Mouse (Mus musculus): ENCODE measurements at regions not wholly inside any gene's neighbourhood (a gene's known extent, or its start where the extent isn't known, plus 50 kb on each side); places are given as distances from the start of the nearest gene placed in this dataset.

GRCm38 (mm10) chr9:101641524-101641923 is 220.1 kb upstream of the 9630041A04Rik start:
- Histone ChIP-seq H3K9me3 (ENCODE audit: control insufficient read depth, low read length) (no peaks in the 10 kb centered on the region), H3K4me3 (ENCODE audit: low read depth, low read length) (no peak overlapping the region), H3K9ac (ENCODE audit: low read length) (no peak overlapping the region), H3K27ac (replicated peaks) (peak overlapping the region; percentile 61; the same call in 1 of the 2 replicates), H3K36me3 (ENCODE audit: control insufficient read depth, insufficient read depth, low read length) (no peaks in the 10 kb centered on the region), H3K4me2 (replicated peaks; ENCODE audit: low read depth) (no peak overlapping the region), H3K4me1 (replicated peaks; ENCODE audit: control insufficient read depth, insufficient read depth) (no peaks in the 10 kb centered on the region), H3K27me3 (ENCODE audit: control insufficient read depth, insufficient read depth, low read length) (no peaks in the 10 kb centered on the region)
- 5% methylated on average over 3 of the region's 3 CpGs for WGBS
- no peak for DNase-seq (ENCODE audit: low spot score)
- peak; percentile 65; the same call in 1 of the 2 replicates for ATAC-seq (ENCODE audit: low FRiP score, low TSS enrichment)
- TF ChIP-seq EP300 (optimal IDR thresholded peaks at IDR 0.05) (peak; percentile 38), CTCF (IDR thresholded peaks at IDR 0.05; ENCODE audit: low read depth) (no peak)

GRCm38 (mm10) chr9:101640598-101640997 is 221.0 kb upstream of the 9630041A04Rik start:
- Histone ChIP-seq H3K4me3 (ENCODE audit: low read depth, low read length) (no peak overlapping the region), H3K4me2 (replicated peaks; ENCODE audit: low read depth) (no peak overlapping the region), H3K4me1 (replicated peaks; ENCODE audit: control insufficient read depth, insufficient read depth) (no peaks in the 10 kb centered on the region), H3K9ac (ENCODE audit: low read length) (no peak overlapping the region), H3K9me3 (ENCODE audit: control insufficient read depth, low read length) (no peaks in the 10 kb centered on the region), H3K36me3 (ENCODE audit: control insufficient read depth, insufficient read depth, low read length) (no peaks in the 10 kb centered on the region), H3K27me3 (ENCODE audit: control insufficient read depth, insufficient read depth, low read length) (no peaks in the 10 kb centered on the region), H3K27ac (replicated peaks) (no peak overlapping the region)
- DNase-seq (ENCODE audit: low spot score) (no peak), ATAC-seq (ENCODE audit: low FRiP score, low TSS enrichment) (no peak)
- TF ChIP-seq CTCF (IDR thresholded peaks at IDR 0.05; ENCODE audit: low read depth) (no peak), EP300 (optimal IDR thresholded peaks at IDR 0.05) (no peak)

- no peaks in the 10 kb centered on the region for H3K36me3 ChIP-seq (ENCODE audit: control insufficient read depth, insufficient read depth, low read length)
- no peak overlapping the region for H3K9ac ChIP-seq (ENCODE audit: low read length)
- TF ChIP-seq CTCF (IDR thresholded peaks at IDR 0.05; ENCODE audit: low read depth): no peak
- no peak for TF ChIP-seq EP300 (optimal IDR thresholded peaks at IDR 0.05)
- no peaks in the 10 kb centered on the region for H3K4me1 ChIP-seq (replicated peaks; ENCODE audit: control insufficient read depth, insufficient read depth)
- H3K9me3 ChIP-seq (ENCODE audit: control insufficient read depth, low read length): no peaks in the 10 kb centered on the region
- 74% methylated on average over 2 of the region's 2 CpGs for WGBS
- H3K27me3 ChIP-seq (ENCODE audit: control insufficient read depth, insufficient read depth, low read length): no peaks in the 10 kb centered on the region
- H3K4me3 ChIP-seq (ENCODE audit: low read depth, low read length): no peak overlapping the region
- H3K27ac ChIP-seq (replicated peaks): no peak overlapping the region
- DNase-seq (ENCODE audit: low spot score) (no peak), ATAC-seq (ENCODE audit: low FRiP score, low TSS enrichment) (no peak)
- H3K4me2 ChIP-seq (replicated peaks; ENCODE audit: low read depth): no peak overlapping the region
Observed at GRCm38 (mm10) chr9:101616261-101616660, 245.4 kb upstream of the 9630041A04Rik start.

DNA sequence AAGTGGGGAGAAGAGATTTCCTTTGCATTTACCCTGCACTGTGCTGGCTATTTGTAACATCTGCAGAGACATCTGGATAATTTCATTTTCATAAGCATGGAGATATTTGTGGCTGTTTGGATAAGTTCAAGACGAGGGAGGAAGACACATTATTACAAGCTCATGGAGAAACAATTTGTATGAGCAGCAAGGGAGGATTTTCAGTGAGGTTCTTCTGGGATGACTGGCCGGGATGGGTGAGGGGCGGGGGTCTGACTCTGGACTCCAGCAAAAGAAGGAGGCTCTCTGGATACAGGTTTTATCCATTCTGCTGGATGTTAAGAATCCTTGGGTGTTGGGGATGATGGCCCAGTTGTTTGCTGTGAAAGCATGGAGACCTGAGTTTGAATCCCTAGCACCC is 246.5 kb upstream of the 9630041A04Rik start:
- H3K4me3 ChIP-seq (ENCODE audit: low read depth, low read length): no peak overlapping the region
- no peaks in the 10 kb centered on the region for H3K36me3 ChIP-seq (ENCODE audit: control insufficient read depth, insufficient read depth, low read length)
- DNase-seq (ENCODE audit: low spot score): no peak
- H3K9ac ChIP-seq (ENCODE audit: low read length): no peak overlapping the region
- no peak for ATAC-seq (ENCODE audit: low FRiP score, low TSS enrichment)
- H3K4me1 ChIP-seq (replicated peaks; ENCODE audit: control insufficient read depth, insufficient read depth): no peaks in the 10 kb centered on the region
- WGBS: 58% methylated on average over 3 of the region's 3 CpGs
- no peak overlapping the region for H3K4me2 ChIP-seq (replicated peaks; ENCODE audit: low read depth)
- TF ChIP-seq CTCF (IDR thresholded peaks at IDR 0.05; ENCODE audit: low read depth) (no peak), EP300 (optimal IDR thresholded peaks at IDR 0.05) (no peak)
- H3K27me3 ChIP-seq (ENCODE audit: control insufficient read depth, insufficient read depth, low read length): no peaks in the 10 kb centered on the region
- H3K27ac ChIP-seq (replicated peaks): no peak overlapping the region
- no peaks in the 10 kb centered on the region for H3K9me3 ChIP-seq (ENCODE audit: control insufficient read depth, low read length)

DNA sequence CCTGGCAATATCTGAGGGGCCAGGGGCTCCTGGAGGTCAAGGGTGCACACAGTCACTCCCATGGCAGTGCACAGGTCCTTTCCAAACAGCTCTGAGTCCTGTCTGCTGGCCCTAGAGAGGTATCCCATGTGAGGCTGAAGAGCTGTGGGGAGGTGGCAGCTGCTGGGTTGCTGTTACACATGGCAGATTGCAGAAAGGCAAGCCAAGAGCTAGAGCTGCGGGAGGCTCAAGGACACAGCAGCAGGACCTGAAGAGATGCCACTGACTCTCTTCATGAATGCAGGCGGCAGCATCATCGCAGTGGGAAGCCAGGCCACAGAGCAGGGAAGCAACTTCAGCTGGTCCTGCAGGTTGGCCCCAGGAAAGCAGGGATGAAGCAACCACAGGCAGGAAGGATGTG is 247.7 kb upstream of the 9630041A04Rik start:
- no peak overlapping the region for H3K27ac ChIP-seq (replicated peaks)
- no peaks in the 10 kb centered on the region for H3K27me3 ChIP-seq (ENCODE audit: control insufficient read depth, insufficient read depth, low read length)
- no peaks in the 10 kb centered on the region for H3K9me3 ChIP-seq (ENCODE audit: control insufficient read depth, low read length)
- no peak overlapping the region for H3K9ac ChIP-seq (ENCODE audit: low read length)
- H3K4me2 ChIP-seq (replicated peaks; ENCODE audit: low read depth): no peak overlapping the region
- H3K4me3 ChIP-seq (ENCODE audit: low read depth, low read length): no peak overlapping the region
- ATAC-seq (ENCODE audit: low FRiP score, low TSS enrichment): no peak
- H3K4me1 ChIP-seq (replicated peaks; ENCODE audit: control insufficient read depth, insufficient read depth): no peaks in the 10 kb centered on the region
- no peak for DNase-seq (ENCODE audit: low spot score)
- no peaks in the 10 kb centered on the region for H3K36me3 ChIP-seq (ENCODE audit: control insufficient read depth, insufficient read depth, low read length)
- WGBS: 88% methylated on average over 3 of the region's 3 CpGs
- TF ChIP-seq EP300 (optimal IDR thresholded peaks at IDR 0.05) (no peak), CTCF (IDR thresholded peaks at IDR 0.05; ENCODE audit: low read depth) (no peak)

GRCm38 (mm10) chr9:101613471-101613870 is 248.2 kb upstream of the 9630041A04Rik start:
- TF ChIP-seq CTCF (IDR thresholded peaks at IDR 0.05; ENCODE audit: low read depth) (no peak), EP300 (optimal IDR thresholded peaks at IDR 0.05) (no peak)
- WGBS: 57% methylated on average over 2 of the region's 2 CpGs
- H3K9me3 ChIP-seq (ENCODE audit: control insufficient read depth, low read length): no peaks in the 10 kb centered on the region
- H3K4me2 ChIP-seq (replicated peaks; ENCODE audit: low read depth): no peak overlapping the region
- no peak overlapping the region for H3K27ac ChIP-seq (replicated peaks)
- no peaks in the 10 kb centered on the region for H3K27me3 ChIP-seq (ENCODE audit: control insufficient read depth, insufficient read depth, low read length)
- H3K4me3 ChIP-seq (ENCODE audit: low read depth, low read length): no peak overlapping the region
- ATAC-seq (ENCODE audit: low FRiP score, low TSS enrichment): no peak
- no peak for DNase-seq (ENCODE audit: low spot score)
- no peak overlapping the region for H3K9ac ChIP-seq (ENCODE audit: low read length)
- H3K36me3 ChIP-seq (ENCODE audit: control insufficient read depth, insufficient read depth, low read length): no peaks in the 10 kb centered on the region
- no peaks in the 10 kb centered on the region for H3K4me1 ChIP-seq (replicated peaks; ENCODE audit: control insufficient read depth, insufficient read depth)
